Mouse (Mus musculus): Measurements from ENCODE around the gene Btaf1. TPM values are rescaled to one million over a fixed set of nuclear protein-coding genes. Genes with fewer than 3 reads are reported as not detected.

Btaf1 gene
- total and polyA plus RNA-seq, 2 experiments, result 2.6 to 15.5 TPM

- WGBS, result 74% methylated on average over 2 of the region's 2 CpGs
- TF ChIP-seq POLR2A (IDR thresholded peaks at IDR 0.05; ENCODE audit: extremely low read depth, insufficient read depth, low read length) (no peak), CTCF (IDR thresholded peaks at IDR 0.05; ENCODE audit: low read depth, low read length) (no peak)
- Histone ChIP-seq H3K27me3 (ENCODE audit: control insufficient read depth, insufficient read depth, low read length) (no peaks in the 10 kb centered on the region), H3K4me3 (ENCODE audit: insufficient read depth, low read depth, low read length) (no peak overlapping the region), H3K79me2 (ENCODE audit: control insufficient read depth, insufficient read depth, low read length) (peaks cover 28% of the 10 kb centered on the region; the same call in 1 of the 2 replicates), H3K4me1 (ENCODE audit: control insufficient read depth, insufficient read depth, low read length) (no peaks in the 10 kb centered on the region), H3K9ac (ENCODE audit: low read depth, low read length) (no peak overlapping the region), H3K27ac (replicated peaks; ENCODE audit: insufficient read depth, low read depth, low read length) (no peak overlapping the region), H3K36me3 (ENCODE audit: control insufficient read depth, insufficient read depth, low read length) (no peaks in the 10 kb centered on the region; the same call in 1 of the 2 replicates)
- peak; percentile 50 for DNase-seq (ENCODE audit: extremely low read depth, low read depth, low spot score)
Measured at GRCm38 (mm10) chr19:36932613-36933012, 6.7 kb downstream of the Btaf1 start.

GRCm38 (mm10) chr19:36936285-36936684, 10.4 kb downstream of the Btaf1 start:
- no peak overlapping the region for H3K4me3 ChIP-seq (ENCODE audit: insufficient read depth, low read depth, low read length)
- no peak overlapping the region for H3K9ac ChIP-seq (ENCODE audit: low read depth, low read length)
- no peak for DNase-seq (ENCODE audit: extremely low read depth, low read depth, low spot score)
- peaks cover 25% of the 10 kb centered on the region; the same call in 1 of the 2 replicates for H3K79me2 ChIP-seq (ENCODE audit: control insufficient read depth, insufficient read depth, low read length)
- no peak overlapping the region for H3K27ac ChIP-seq (replicated peaks; ENCODE audit: insufficient read depth, low read depth, low read length)
- TF ChIP-seq CTCF (IDR thresholded peaks at IDR 0.05; ENCODE audit: low read depth, low read length) (no peak), POLR2A (IDR thresholded peaks at IDR 0.05; ENCODE audit: extremely low read depth, insufficient read depth, low read length) (no peak)
- 90% methylated on average over 4 of the region's 4 CpGs for WGBS
- H3K4me1 ChIP-seq (ENCODE audit: control insufficient read depth, insufficient read depth, low read length), result no peaks in the 10 kb centered on the region
- no peaks in the 10 kb centered on the region for H3K36me3 ChIP-seq (ENCODE audit: control insufficient read depth, insufficient read depth, low read length)
- H3K27me3 ChIP-seq (ENCODE audit: control insufficient read depth, insufficient read depth, low read length), result no peaks in the 10 kb centered on the region

- Histone ChIP-seq H3K27ac (replicated peaks; ENCODE audit: insufficient read depth, low read depth, low read length) (no peak overlapping the region), H3K36me3 (ENCODE audit: control insufficient read depth, insufficient read depth, low read length) (no peaks in the 10 kb centered on the region), H3K79me2 (ENCODE audit: control insufficient read depth, insufficient read depth, low read length) (peaks cover 27% of the 10 kb centered on the region; the same call in 1 of the 2 replicates), H3K4me1 (ENCODE audit: control insufficient read depth, insufficient read depth, low read length) (no peaks in the 10 kb centered on the region), H3K9ac (ENCODE audit: low read depth, low read length) (no peak overlapping the region), H3K27me3 (ENCODE audit: control insufficient read depth, insufficient read depth, low read length) (no peaks in the 10 kb centered on the region), H3K4me3 (ENCODE audit: insufficient read depth, low read depth, low read length) (no peak overlapping the region)
- no peak for TF ChIP-seq CTCF (IDR thresholded peaks at IDR 0.05; ENCODE audit: low read depth, low read length)
- no peak for TF ChIP-seq POLR2A (IDR thresholded peaks at IDR 0.05; ENCODE audit: extremely low read depth, insufficient read depth, low read length)
- DNase-seq (ENCODE audit: extremely low read depth, low read depth, low spot score), result no peak
Measured at GRCm38 (mm10) chr19:36938008-36938407, 12.1 kb downstream of the Btaf1 start.

DNA sequence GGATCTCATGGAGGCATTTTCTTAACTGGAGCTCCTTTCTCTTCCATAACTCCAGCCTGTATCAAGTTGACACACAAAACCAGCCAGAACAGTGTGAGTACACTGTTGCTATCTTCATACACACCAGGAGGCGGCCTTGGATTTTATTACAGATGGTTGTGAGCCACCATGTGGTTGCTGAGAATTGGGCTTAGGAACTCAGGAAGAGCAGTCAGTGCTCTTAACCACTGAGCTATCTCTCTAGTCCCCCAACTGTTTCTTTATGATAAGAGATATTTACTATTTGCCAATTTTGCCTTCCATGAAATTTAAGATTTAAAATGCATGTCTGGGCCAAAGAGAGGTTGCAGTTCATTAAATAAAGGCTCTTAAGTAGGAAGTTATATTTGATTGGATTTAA, 14.2 kb downstream of the Btaf1 start:
- no peaks in the 10 kb centered on the region for H3K27me3 ChIP-seq (ENCODE audit: control insufficient read depth, insufficient read depth, low read length)
- no peaks in the 10 kb centered on the region for H3K36me3 ChIP-seq (ENCODE audit: control insufficient read depth, insufficient read depth, low read length)
- H3K79me2 ChIP-seq (ENCODE audit: control insufficient read depth, insufficient read depth, low read length), result peaks cover 23% of the 10 kb centered on the region; the same call in 1 of the 2 replicates
- H3K9ac ChIP-seq (ENCODE audit: low read depth, low read length), result no peak overlapping the region
- no peak for DNase-seq (ENCODE audit: extremely low read depth, low read depth, low spot score)
- no peak overlapping the region for H3K4me3 ChIP-seq (ENCODE audit: insufficient read depth, low read depth, low read length)
- no peak for TF ChIP-seq CTCF (IDR thresholded peaks at IDR 0.05; ENCODE audit: low read depth, low read length)
- no peak for TF ChIP-seq POLR2A (IDR thresholded peaks at IDR 0.05; ENCODE audit: extremely low read depth, insufficient read depth, low read length)
- 100% methylated on average over 1 of the region's 1 CpGs for WGBS
- H3K27ac ChIP-seq (replicated peaks; ENCODE audit: insufficient read depth, low read depth, low read length), result no peak overlapping the region
- H3K4me1 ChIP-seq (ENCODE audit: control insufficient read depth, insufficient read depth, low read length), result no peaks in the 10 kb centered on the region

GRCm38 (mm10) chr19:36953637-36954206, 27.8 kb downstream of the Btaf1 start:
- H3K9ac ChIP-seq (ENCODE audit: low read depth, low read length), result no peak overlapping the region
- H3K36me3 ChIP-seq (ENCODE audit: control insufficient read depth, insufficient read depth, low read length), result peaks cover 16% of the 10 kb centered on the region
- H3K79me2 ChIP-seq (ENCODE audit: control insufficient read depth, insufficient read depth, low read length), result no peaks in the 10 kb centered on the region; the same call in 1 of the 2 replicates
- 83% methylated on average over 4 of the region's 4 CpGs for WGBS
- no peak for DNase-seq (ENCODE audit: extremely low read depth, low read depth, low spot score)
- H3K27ac ChIP-seq (replicated peaks; ENCODE audit: insufficient read depth, low read depth, low read length), result no peak overlapping the region
- H3K4me3 ChIP-seq (ENCODE audit: insufficient read depth, low read depth, low read length), result no peak overlapping the region
- no peaks in the 10 kb centered on the region for H3K27me3 ChIP-seq (ENCODE audit: control insufficient read depth, insufficient read depth, low read length)
- no peak for TF ChIP-seq POLR2A (IDR thresholded peaks at IDR 0.05; ENCODE audit: extremely low read depth, insufficient read depth, low read length)
- TF ChIP-seq CTCF (IDR thresholded peaks at IDR 0.05; ENCODE audit: low read depth, low read length), result no peak
- H3K4me1 ChIP-seq (ENCODE audit: control insufficient read depth, insufficient read depth, low read length), result no peaks in the 10 kb centered on the region

DNA sequence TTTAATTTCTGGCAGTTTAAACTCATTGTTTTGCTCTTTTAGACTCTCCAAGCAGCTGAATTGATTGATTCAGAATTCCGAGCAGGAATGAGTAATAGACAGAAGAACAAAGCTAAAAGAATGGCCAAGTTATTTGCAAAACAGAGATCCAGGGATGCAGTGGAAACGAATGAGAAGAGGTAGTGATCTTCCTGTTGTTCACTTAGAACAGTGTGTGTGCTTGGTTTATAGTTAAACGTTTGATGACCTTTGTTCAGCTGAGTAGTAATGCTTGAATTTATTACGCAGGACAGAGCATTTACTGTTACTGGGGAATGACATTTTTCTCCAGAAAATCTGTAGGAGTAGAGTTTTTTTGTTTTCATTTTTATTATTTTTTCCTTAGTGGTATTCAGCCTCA, 32.5 kb downstream of the Btaf1 start:
- no peaks in the 10 kb centered on the region for H3K27me3 ChIP-seq (ENCODE audit: control insufficient read depth, insufficient read depth, low read length)
- no peak for TF ChIP-seq CTCF (IDR thresholded peaks at IDR 0.05; ENCODE audit: low read depth, low read length)
- no peak for TF ChIP-seq POLR2A (IDR thresholded peaks at IDR 0.05; ENCODE audit: extremely low read depth, insufficient read depth, low read length)
- H3K4me3 ChIP-seq (ENCODE audit: insufficient read depth, low read depth, low read length), result no peak overlapping the region
- H3K36me3 ChIP-seq (ENCODE audit: control insufficient read depth, insufficient read depth, low read length), result peaks cover 26% of the 10 kb centered on the region
- WGBS, result 61% methylated on average over 4 of the region's 4 CpGs
- no peak overlapping the region for H3K9ac ChIP-seq (ENCODE audit: low read depth, low read length)
- no peaks in the 10 kb centered on the region for H3K79me2 ChIP-seq (ENCODE audit: control insufficient read depth, insufficient read depth, low read length)
- no peaks in the 10 kb centered on the region for H3K4me1 ChIP-seq (ENCODE audit: control insufficient read depth, insufficient read depth, low read length)
- no peak overlapping the region for H3K27ac ChIP-seq (replicated peaks; ENCODE audit: insufficient read depth, low read depth, low read length)
- DNase-seq (ENCODE audit: extremely low read depth, low read depth, low spot score), result no peak

Measured in liver, adult 2 months (tissue).